Mouse (Mus musculus) liver, adult 2 months (tissue): ENCODE measurements around the gene St6galnac3. TPM values are rescaled to one million over a fixed set of nuclear protein-coding genes. Genes with fewer than 3 reads are reported as not detected.

Experiments
- DNase-seq: peaks from one replicate; pipeline ENCODE4 v3.0.0-alpha.2; 2011; ENCODE audit warnings: low read depth, low spot score; ENCODE audit errors: extremely low read depth
- H3K27ac ChIP-seq: fragments of 200-500 bp; replicated peaks from 2 replicates; pipeline ENCODE4 v1.5.1; 2012; ENCODE audit warnings: low read depth, mild to moderate bottlenecking, control low read depth, inconsistent platforms, low read length; ENCODE audit not compliant: insufficient read depth
- H3K27me3 ChIP-seq: fragments of 200-500 bp; 2 replicates; pipeline ENCODE4 v1.6.1; 2012; ENCODE audit warnings: mild to moderate bottlenecking, moderate library complexity, low read length, inconsistent platforms; ENCODE audit not compliant: control insufficient read depth, insufficient read depth
- H3K36me3 ChIP-seq: fragments of 200-500 bp; 2 replicates; pipeline ENCODE4 v1.6.1; 2012; ENCODE audit warnings: low read length, inconsistent platforms; ENCODE audit not compliant: control insufficient read depth, insufficient read depth
- H3K4me1 ChIP-seq: fragments of 200-500 bp; 2 replicates; pipeline ENCODE4 v1.6.1; 2011; ENCODE audit warnings: low read length; ENCODE audit not compliant: control insufficient read depth, insufficient read depth
- H3K4me3 ChIP-seq: fragments of 200-500 bp; 2 replicates; pipeline ENCODE4 v1.5.1; 2011; ENCODE audit warnings: low read depth, mild to moderate bottlenecking, control low read depth, low read length, moderate library complexity; ENCODE audit not compliant: insufficient read depth
- H3K79me2 ChIP-seq: fragments of 200-500 bp; 2 replicates; pipeline ENCODE4 v1.6.1; 2012; ENCODE audit warnings: inconsistent platforms, mild to moderate bottlenecking, low read length, moderate library complexity; ENCODE audit not compliant: control insufficient read depth, insufficient read depth
- H3K9ac ChIP-seq: fragments of 200-500 bp; 2 replicates; pipeline ENCODE4 v1.6.1; 2012; ENCODE audit warnings: low read depth, mild to moderate bottlenecking, control low read depth, inconsistent platforms, low read length
- CTCF ChIP-seq: fragments of 200-500 bp; IDR thresholded peaks from 2 replicates; pipeline ENCODE4 v1.5.1; 2011; ENCODE audit warnings: low read depth, low read length, control low read depth
- POLR2A ChIP-seq: fragments of 200-500 bp; IDR thresholded peaks from 2 replicates; pipeline ENCODE4 v1.6.1; 2011; ENCODE audit warnings: low read length, control low read depth; ENCODE audit not compliant: insufficient read depth; ENCODE audit errors: extremely low read depth
- WGBS: fragments of 180-500 bp; shearing (Covaris S2); methylation state at CpG from one replicate; pipeline ENCODE4 v1.1.7; 2018; 5-methylcytosine and 5-hydroxymethylcytosine counted together
- polyA plus RNA-seq: library from polyadenylated mRNA; depleted of rRNA; stranded (reverse); fragments of >200 nt; gene quantifications from 2 replicates; pipeline ENCODE4 v1.2.3, GENCODE M21; 2012
- total RNA-seq: library from RNA; depleted of rRNA; stranded (reverse); fragments of >200 nt; gene quantifications from 2 replicates; pipeline ENCODE4 v1.2.3, GENCODE M21; 2014

St6galnac3 gene
- total and polyA plus RNA-seq, 2 experiments, result 0.24 to 0.83 TPM

DNA sequence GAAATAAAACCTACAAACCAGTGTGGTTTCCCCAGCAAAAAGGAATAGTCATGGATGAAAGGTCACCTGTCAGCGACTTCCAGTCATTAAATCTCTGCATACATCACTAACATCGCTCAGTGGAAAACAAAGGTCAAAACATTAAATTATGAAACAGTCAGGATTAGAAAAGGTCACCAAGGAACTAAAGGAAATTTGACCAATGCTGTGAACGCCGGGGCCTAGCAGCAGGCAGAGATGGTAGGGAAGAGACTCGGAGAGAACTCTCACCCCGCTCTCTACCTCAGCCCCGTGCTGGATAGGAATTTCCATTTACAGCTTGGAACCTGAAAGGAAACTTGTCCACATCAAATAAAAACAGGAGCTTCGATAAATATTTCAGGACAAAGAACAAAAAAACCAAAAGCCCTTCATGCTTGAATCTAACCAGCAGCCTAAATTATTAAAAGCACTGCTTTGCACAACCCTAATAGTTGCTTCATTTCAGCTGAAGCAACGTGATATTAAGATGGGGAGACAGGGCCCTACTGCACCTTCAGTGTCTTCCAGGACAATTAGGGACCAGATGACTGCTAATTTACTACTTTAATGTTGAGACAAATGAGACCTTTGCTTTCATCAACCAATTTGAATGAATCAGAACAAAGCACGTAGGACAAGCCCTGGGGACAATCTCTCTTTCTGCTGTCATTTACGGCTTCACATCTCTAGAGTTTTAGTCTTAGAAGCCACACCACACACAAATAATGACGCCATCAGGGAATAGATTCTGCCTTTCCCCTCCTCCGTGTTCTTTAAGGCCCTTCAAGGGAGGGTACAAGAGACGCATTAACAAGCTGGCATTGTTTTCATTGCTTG, 303.7 kb downstream of the St6galnac3 start:
- DNase-seq, result no peak
- no peak overlapping the region for H3K4me3 ChIP-seq
- no peaks in the 10 kb centered on the region for H3K36me3 ChIP-seq
- no peak for TF ChIP-seq CTCF
- no peak for TF ChIP-seq POLR2A
- H3K27me3 ChIP-seq, result no peaks in the 10 kb centered on the region
- no peaks in the 10 kb centered on the region for H3K4me1 ChIP-seq
- no peak overlapping the region for H3K27ac ChIP-seq
- WGBS, result 88% methylated on average over 14 of the region's 14 CpGs
- no peaks in the 10 kb centered on the region for H3K79me2 ChIP-seq
- no peak overlapping the region for H3K9ac ChIP-seq

DNA sequence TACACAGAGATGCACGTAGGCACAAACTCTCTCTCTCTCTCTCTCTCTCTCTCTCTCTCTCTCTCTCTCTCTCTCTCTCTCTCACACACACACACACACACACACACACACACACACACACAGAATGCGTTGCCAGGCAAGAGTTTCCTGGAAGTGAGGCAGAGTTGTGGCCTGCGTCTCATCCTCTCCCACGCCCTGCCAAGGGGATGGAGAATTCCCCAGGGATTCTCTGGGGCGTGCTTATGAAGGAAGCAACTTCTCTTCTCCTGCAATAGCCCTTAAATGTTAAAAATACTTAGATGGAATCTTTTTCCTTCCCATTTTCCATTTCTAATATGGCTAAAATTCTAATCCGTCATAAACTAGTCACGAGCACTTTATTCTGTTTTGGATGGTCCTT, 305.6 kb downstream of the St6galnac3 start:
- Histone ChIP-seq H3K27ac (no peak overlapping the region), H3K27me3 (no peaks in the 10 kb centered on the region), H3K4me3 (no peak overlapping the region), H3K79me2 (no peaks in the 10 kb centered on the region), H3K4me1 (no peaks in the 10 kb centered on the region), H3K9ac (no peak overlapping the region), H3K36me3 (no peaks in the 10 kb centered on the region)
- no peak for TF ChIP-seq CTCF
- no peak for TF ChIP-seq POLR2A
- WGBS, result 87% methylated on average over 7 of the region's 7 CpGs
- no peak for DNase-seq

DNA sequence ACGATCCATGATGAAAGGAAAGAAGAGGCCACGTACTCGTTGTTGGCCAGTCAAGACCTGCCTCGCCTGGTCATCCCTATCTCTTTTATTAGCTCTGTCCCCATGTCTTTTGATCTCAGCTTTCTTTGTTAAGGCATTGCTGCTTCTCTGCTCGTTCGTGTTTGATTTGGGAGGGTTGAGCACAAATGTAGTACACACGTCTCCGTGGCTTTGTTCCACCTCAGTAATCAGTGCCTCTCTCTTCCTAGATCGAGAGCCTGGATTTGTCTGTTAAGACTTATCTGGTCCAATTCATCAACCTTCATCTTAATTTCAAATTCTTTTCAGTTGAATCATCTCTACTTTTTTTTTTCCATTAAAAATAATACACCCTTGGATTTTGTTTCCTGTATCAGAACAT, 308.0 kb downstream of the St6galnac3 start:
- TF ChIP-seq CTCF, result no peak
- TF ChIP-seq POLR2A, result no peak
- 88% methylated on average over 9 of the region's 9 CpGs for WGBS
- DNase-seq, result no peak

DNA sequence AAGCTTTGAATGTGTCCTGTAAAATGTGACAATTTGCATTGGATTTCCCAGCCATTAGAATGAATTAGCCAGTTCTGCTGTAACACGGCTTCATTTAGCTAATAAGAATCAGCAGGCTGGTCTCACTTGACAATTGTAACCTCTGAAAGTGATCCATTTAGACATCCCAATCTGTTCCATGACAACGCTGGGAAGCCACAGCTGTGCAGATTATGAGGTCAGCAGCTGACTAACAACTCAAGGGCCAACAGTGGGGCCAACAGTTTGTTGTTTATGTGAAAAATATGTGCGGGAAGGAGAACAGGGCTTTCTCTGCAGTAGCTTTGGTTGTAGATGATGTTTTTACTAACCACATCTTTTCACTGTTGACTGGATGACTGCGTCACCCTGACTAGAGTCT, 308.6 kb downstream of the St6galnac3 start:
- no peak for TF ChIP-seq POLR2A
- no peak for TF ChIP-seq CTCF
- Histone ChIP-seq H3K79me2 (no peaks in the 10 kb centered on the region), H3K27ac (no peak overlapping the region), H3K36me3 (no peaks in the 10 kb centered on the region), H3K9ac (no peak overlapping the region), H3K4me3 (no peak overlapping the region), H3K4me1 (no peaks in the 10 kb centered on the region), H3K27me3 (no peaks in the 10 kb centered on the region)
- no peak for DNase-seq
- WGBS, result 90% methylated on average over 4 of the region's 4 CpGs

More for the DNA sequence above, 308.0 kb downstream of the St6galnac3 start:
- H3K79me2 ChIP-seq, result no peaks in the 10 kb centered on the region
- H3K36me3 ChIP-seq, result no peaks in the 10 kb centered on the region
- H3K27ac ChIP-seq, result no peak overlapping the region
- H3K27me3 ChIP-seq, result no peaks in the 10 kb centered on the region
- H3K9ac ChIP-seq, result no peak overlapping the region
- no peak overlapping the region for H3K4me3 ChIP-seq
- H3K4me1 ChIP-seq, result no peaks in the 10 kb centered on the region

DNA sequence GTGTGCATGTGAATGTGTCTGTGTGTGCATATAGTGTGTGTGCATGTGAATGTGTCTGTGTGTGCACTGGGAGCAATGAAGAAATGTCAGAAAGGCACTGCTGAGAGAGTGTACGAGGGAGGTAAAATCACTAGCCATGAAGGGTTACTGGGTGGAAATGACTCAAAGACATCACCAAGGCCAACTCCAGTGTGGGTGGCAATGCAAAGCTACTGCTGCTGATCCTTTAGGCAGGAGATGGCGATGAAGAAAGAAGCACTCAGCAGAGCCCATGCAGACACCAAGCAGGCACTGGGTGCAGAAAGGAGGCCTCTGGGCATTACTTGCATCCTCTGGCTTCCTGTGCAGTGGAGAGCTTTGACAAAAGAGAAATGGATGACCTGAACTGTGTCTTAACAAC, 310.8 kb downstream of the St6galnac3 start:
- no peak overlapping the region for H3K27ac ChIP-seq
- no peak overlapping the region for H3K4me3 ChIP-seq
- no peaks in the 10 kb centered on the region for H3K4me1 ChIP-seq
- no peak overlapping the region for H3K9ac ChIP-seq
- H3K79me2 ChIP-seq, result no peaks in the 10 kb centered on the region
- no peaks in the 10 kb centered on the region for H3K36me3 ChIP-seq
- H3K27me3 ChIP-seq, result no peaks in the 10 kb centered on the region
- TF ChIP-seq POLR2A, result no peak
- TF ChIP-seq CTCF, result no peak
- WGBS, result 84% methylated on average over 2 of the region's 2 CpGs
- DNase-seq, result no peak

- no peak for TF ChIP-seq CTCF
- no peak for TF ChIP-seq POLR2A
- no peak overlapping the region for H3K9ac ChIP-seq
- H3K27me3 ChIP-seq, result no peaks in the 10 kb centered on the region
- WGBS, result 88% methylated on average over 9 of the region's 9 CpGs
- no peaks in the 10 kb centered on the region for H3K79me2 ChIP-seq
- H3K4me1 ChIP-seq, result no peaks in the 10 kb centered on the region
- H3K27ac ChIP-seq, result no peak overlapping the region
- no peak overlapping the region for H3K4me3 ChIP-seq
- no peaks in the 10 kb centered on the region for H3K36me3 ChIP-seq
- DNase-seq, result no peak
Observed at GRCm38 (mm10) chr3:153409286-153409685, 315.7 kb downstream of the St6galnac3 start.
